Mouse (Mus musculus): ENCODE data around the gene Cbx3. TPM values are rescaled to one million over a fixed set of nuclear protein-coding genes. Genes with fewer than 3 reads are reported as not detected.
"Not testable (repeated sequence)": the region's sequence is repeated elsewhere in the genome, so short reads cannot be mapped to it uniquely, and the experiment has no call there.

Gene Cbx3
- polyA plus RNA-seq, 1 experiment, result 20.5 TPM

GRCm38 (mm10) chr6:51479136-51479731 lies 9.1 kb downstream of the Cbx3 start:
- 97% methylated on average over 4 of the region's 4 CpGs for WGBS
- Histone ChIP-seq H3K36me3 (ENCODE audit: control insufficient read depth, insufficient read depth, low read length) (peaks cover 78% of the 10 kb centered on the region), H3K4me1 (replicated peaks; ENCODE audit: control insufficient read depth, insufficient read depth, low read length) (no peaks in the 10 kb centered on the region), H3K27me3 (ENCODE audit: control insufficient read depth, insufficient read depth, low read length) (no peaks in the 10 kb centered on the region), H3K4me3 (ENCODE audit: control insufficient read depth, insufficient read depth, low read length) (no peak overlapping the region), H3K27ac (ENCODE audit: control insufficient read depth, insufficient read depth, low read length) (no peak overlapping the region)
- no peak for DNase-seq
- TF ChIP-seq POLR2A (IDR thresholded peaks at IDR 0.05; ENCODE audit: control insufficient read depth, extremely low read depth, insufficient read depth, low read length, poor library complexity), result no peak
- TF ChIP-seq CTCF (IDR thresholded peaks at IDR 0.05; ENCODE audit: borderline replicate concordance, control insufficient read depth, extremely low read depth, insufficient read depth, low read length, poor library complexity), result no peak

- no peak overlapping the region for H3K4me3 ChIP-seq (ENCODE audit: control insufficient read depth, insufficient read depth, low read length)
- H3K27ac ChIP-seq (ENCODE audit: control insufficient read depth, insufficient read depth, low read length), result no peak overlapping the region
- H3K27me3 ChIP-seq (ENCODE audit: control insufficient read depth, insufficient read depth, low read length), result no peaks in the 10 kb centered on the region
- no peak for DNase-seq
- WGBS, result 99% methylated on average over 8 of the region's 8 CpGs
- peaks cover 59% of the 10 kb centered on the region for H3K36me3 ChIP-seq (ENCODE audit: control insufficient read depth, insufficient read depth, low read length)
- TF ChIP-seq POLR2A (IDR thresholded peaks at IDR 0.05; ENCODE audit: control insufficient read depth, extremely low read depth, insufficient read depth, low read length, poor library complexity) (no peak), CTCF (IDR thresholded peaks at IDR 0.05; ENCODE audit: borderline replicate concordance, control insufficient read depth, extremely low read depth, insufficient read depth, low read length, poor library complexity) (no peak)
- H3K4me1 ChIP-seq (replicated peaks; ENCODE audit: control insufficient read depth, insufficient read depth, low read length), result no peaks in the 10 kb centered on the region
Observed at GRCm38 (mm10) chr6:51481548-51481947, 11.4 kb downstream of the Cbx3 start.

- H3K4me3 ChIP-seq (ENCODE audit: control insufficient read depth, insufficient read depth, low read length), result no peak overlapping the region
- H3K27ac ChIP-seq (ENCODE audit: control insufficient read depth, insufficient read depth, low read length), result no peak overlapping the region
- WGBS, result 97% methylated on average over 3 of the region's 3 CpGs
- no peak for TF ChIP-seq CTCF (IDR thresholded peaks at IDR 0.05; ENCODE audit: borderline replicate concordance, control insufficient read depth, extremely low read depth, insufficient read depth, low read length, poor library complexity)
- no peak for TF ChIP-seq POLR2A (IDR thresholded peaks at IDR 0.05; ENCODE audit: control insufficient read depth, extremely low read depth, insufficient read depth, low read length, poor library complexity)
- no peaks in the 10 kb centered on the region for H3K4me1 ChIP-seq (replicated peaks; ENCODE audit: control insufficient read depth, insufficient read depth, low read length)
- no peaks in the 10 kb centered on the region for H3K27me3 ChIP-seq (ENCODE audit: control insufficient read depth, insufficient read depth, low read length)
- peaks cover 39% of the 10 kb centered on the region for H3K36me3 ChIP-seq (ENCODE audit: control insufficient read depth, insufficient read depth, low read length)
- DNase-seq, result no peak
Observed at GRCm38 (mm10) chr6:51483861-51484260, 13.7 kb downstream of the Cbx3 start.

- not testable (repeated sequence) for H3K27ac ChIP-seq (ENCODE audit: control insufficient read depth, insufficient read depth, low read length); DNase-seq; H3K27me3 ChIP-seq (ENCODE audit: control insufficient read depth, insufficient read depth, low read length); H3K4me3 ChIP-seq (ENCODE audit: control insufficient read depth, insufficient read depth, low read length); H3K4me1 ChIP-seq (replicated peaks; ENCODE audit: control insufficient read depth, insufficient read depth, low read length)
- 96% methylated on average over 8 of the region's 8 CpGs for WGBS
- H3K36me3 ChIP-seq (ENCODE audit: control insufficient read depth, insufficient read depth, low read length), result peaks cover 32% of the 10 kb centered on the region
Observed at GRCm38 (mm10) chr6:51484556-51484955, 14.4 kb downstream of the Cbx3 start.

GRCm38 (mm10) chr6:51485646-51486045 lies 15.5 kb downstream of the Cbx3 start:
- Histone ChIP-seq H3K4me1 (replicated peaks; ENCODE audit: control insufficient read depth, insufficient read depth, low read length) (no peaks in the 10 kb centered on the region), H3K27ac (ENCODE audit: control insufficient read depth, insufficient read depth, low read length) (no peak overlapping the region), H3K27me3 (ENCODE audit: control insufficient read depth, insufficient read depth, low read length) (no peaks in the 10 kb centered on the region), H3K36me3 (ENCODE audit: control insufficient read depth, insufficient read depth, low read length) (peaks cover 22% of the 10 kb centered on the region), H3K4me3 (ENCODE audit: control insufficient read depth, insufficient read depth, low read length) (no peak overlapping the region)
- DNase-seq, result no peak
- no peak for TF ChIP-seq POLR2A (IDR thresholded peaks at IDR 0.05; ENCODE audit: control insufficient read depth, extremely low read depth, insufficient read depth, low read length, poor library complexity)
- TF ChIP-seq CTCF (IDR thresholded peaks at IDR 0.05; ENCODE audit: borderline replicate concordance, control insufficient read depth, extremely low read depth, insufficient read depth, low read length, poor library complexity), result no peak
- WGBS, result 87% methylated on average over 2 of the region's 2 CpGs

- DNase-seq, result no peak
- peaks cover 17% of the 10 kb centered on the region for H3K36me3 ChIP-seq (ENCODE audit: control insufficient read depth, insufficient read depth, low read length)
- H3K4me3 ChIP-seq (ENCODE audit: control insufficient read depth, insufficient read depth, low read length), result no peak overlapping the region
- no peak overlapping the region for H3K27ac ChIP-seq (ENCODE audit: control insufficient read depth, insufficient read depth, low read length)
- TF ChIP-seq CTCF (IDR thresholded peaks at IDR 0.05; ENCODE audit: borderline replicate concordance, control insufficient read depth, extremely low read depth, insufficient read depth, low read length, poor library complexity), result no peak
- no peak for TF ChIP-seq POLR2A (IDR thresholded peaks at IDR 0.05; ENCODE audit: control insufficient read depth, extremely low read depth, insufficient read depth, low read length, poor library complexity)
- no peaks in the 10 kb centered on the region for H3K27me3 ChIP-seq (ENCODE audit: control insufficient read depth, insufficient read depth, low read length)
- no peaks in the 10 kb centered on the region for H3K4me1 ChIP-seq (replicated peaks; ENCODE audit: control insufficient read depth, insufficient read depth, low read length)
- 76% methylated on average over 7 of the region's 7 CpGs for WGBS
Observed at GRCm38 (mm10) chr6:51486076-51486710, 16.0 kb downstream of the Cbx3 start.

- 93% methylated on average over 5 of the region's 5 CpGs for WGBS
- no peaks in the 10 kb centered on the region for H3K4me1 ChIP-seq (replicated peaks; ENCODE audit: control insufficient read depth, insufficient read depth, low read length)
- no peaks in the 10 kb centered on the region for H3K27me3 ChIP-seq (ENCODE audit: control insufficient read depth, insufficient read depth, low read length)
- H3K4me3 ChIP-seq (ENCODE audit: control insufficient read depth, insufficient read depth, low read length), result no peak overlapping the region
- H3K27ac ChIP-seq (ENCODE audit: control insufficient read depth, insufficient read depth, low read length), result no peak overlapping the region
- H3K36me3 ChIP-seq (ENCODE audit: control insufficient read depth, insufficient read depth, low read length), result peaks cover 11% of the 10 kb centered on the region
- TF ChIP-seq POLR2A (IDR thresholded peaks at IDR 0.05; ENCODE audit: control insufficient read depth, extremely low read depth, insufficient read depth, low read length, poor library complexity) (no peak), CTCF (IDR thresholded peaks at IDR 0.05; ENCODE audit: borderline replicate concordance, control insufficient read depth, extremely low read depth, insufficient read depth, low read length, poor library complexity) (no peak)
- DNase-seq, result no peak
Observed at GRCm38 (mm10) chr6:51486731-51487130, 16.6 kb downstream of the Cbx3 start.

All from thymus, adult 2 months (tissue).